Mouse (Mus musculus): ENCODE data around the gene Spata16. TPM values are rescaled to one million over a fixed set of nuclear protein-coding genes. Genes with fewer than 3 reads are reported as not detected.

Spata16 gene
- polyA plus RNA-seq, 1 experiment from 2014 or later: not detected

- Histone ChIP-seq H3K4me2 (ENCODE audit: low read depth, low read length) (peak overlapping the region; percentile 6; the same call in 1 of the 2 replicates), H3K9ac (ENCODE audit: low read depth, low read length) (no peak overlapping the region), H3K4me3 (ENCODE audit: low read length) (no peak overlapping the region), H3K27ac (ENCODE audit: low read length) (no peak overlapping the region), H3K36me3 (ENCODE audit: control insufficient read depth, insufficient read depth, low read length) (no peaks in the 10 kb centered on the region), H3K9me3 (ENCODE audit: control insufficient read depth, low read length) (no peaks in the 10 kb centered on the region), H3K4me1 (ENCODE audit: control insufficient read depth, insufficient read depth, low read length) (no peaks in the 10 kb centered on the region), H3K27me3 (replicated peaks; ENCODE audit: control insufficient read depth, insufficient read depth, low read length) (no peaks in the 10 kb centered on the region)
- WGBS: 56% methylated on average over 22 of the region's 22 CpGs
- no peak for ATAC-seq
Measured at GRCm38 (mm10) chr3:26936897-26937590, 299.6 kb downstream of the Spata16 start.

- Histone ChIP-seq H3K27ac (ENCODE audit: low read length) (no peak overlapping the region), H3K4me2 (ENCODE audit: low read depth, low read length) (no peak overlapping the region), H3K9ac (ENCODE audit: low read depth, low read length) (no peak overlapping the region), H3K4me1 (ENCODE audit: control insufficient read depth, insufficient read depth, low read length) (no peaks in the 10 kb centered on the region), H3K27me3 (replicated peaks; ENCODE audit: control insufficient read depth, insufficient read depth, low read length) (no peaks in the 10 kb centered on the region), H3K4me3 (ENCODE audit: low read length) (no peak overlapping the region), H3K9me3 (ENCODE audit: control insufficient read depth, low read length) (no peaks in the 10 kb centered on the region), H3K36me3 (ENCODE audit: control insufficient read depth, insufficient read depth, low read length) (no peaks in the 10 kb centered on the region)
- no peak for ATAC-seq
- 80% methylated on average over 5 of the region's 5 CpGs for WGBS
Measured at GRCm38 (mm10) chr3:26966776-26967175, 329.4 kb downstream of the Spata16 start.

- H3K4me2 ChIP-seq (ENCODE audit: low read depth, low read length): no peak overlapping the region
- no peaks in the 10 kb centered on the region for H3K36me3 ChIP-seq (ENCODE audit: control insufficient read depth, insufficient read depth, low read length)
- H3K27ac ChIP-seq (ENCODE audit: low read length): no peak overlapping the region
- WGBS: 69% methylated on average over 3 of the region's 3 CpGs
- H3K9me3 ChIP-seq (ENCODE audit: control insufficient read depth, low read length): no peaks in the 10 kb centered on the region
- no peak for ATAC-seq
- no peaks in the 10 kb centered on the region for H3K27me3 ChIP-seq (replicated peaks; ENCODE audit: control insufficient read depth, insufficient read depth, low read length)
- H3K4me1 ChIP-seq (ENCODE audit: control insufficient read depth, insufficient read depth, low read length): no peaks in the 10 kb centered on the region
- no peak overlapping the region for H3K4me3 ChIP-seq (ENCODE audit: low read length)
- H3K9ac ChIP-seq (ENCODE audit: low read depth, low read length): no peak overlapping the region
Measured at GRCm38 (mm10) chr3:26968852-26969513, 331.6 kb downstream of the Spata16 start.

GRCm38 (mm10) chr3:26970529-26970928 is 333.1 kb downstream of the Spata16 start:
- no peak overlapping the region for H3K27ac ChIP-seq (ENCODE audit: low read length)
- ATAC-seq: no peak

GRCm38 (mm10) chr3:26971276-26971675 is 333.9 kb downstream of the Spata16 start:
- no peak overlapping the region for H3K4me2 ChIP-seq (ENCODE audit: low read depth, low read length)
- no peaks in the 10 kb centered on the region for H3K36me3 ChIP-seq (ENCODE audit: control insufficient read depth, insufficient read depth, low read length)
- no peaks in the 10 kb centered on the region for H3K4me1 ChIP-seq (ENCODE audit: control insufficient read depth, insufficient read depth, low read length)
- 29% methylated on average over 1 of the region's 1 CpGs for WGBS
- H3K27me3 ChIP-seq (replicated peaks; ENCODE audit: control insufficient read depth, insufficient read depth, low read length): no peaks in the 10 kb centered on the region
- H3K9ac ChIP-seq (ENCODE audit: low read depth, low read length): no peak overlapping the region
- no peaks in the 10 kb centered on the region for H3K9me3 ChIP-seq (ENCODE audit: control insufficient read depth, low read length)
- ATAC-seq: no peak
- H3K4me3 ChIP-seq (ENCODE audit: low read length): no peak overlapping the region
- H3K27ac ChIP-seq (ENCODE audit: low read length): no peak overlapping the region

More at GRCm38 (mm10) chr3:26970529-26970928, 333.1 kb downstream of the Spata16 start:
- H3K4me2 ChIP-seq (ENCODE audit: low read depth, low read length): no peak overlapping the region
- no peaks in the 10 kb centered on the region for H3K27me3 ChIP-seq (replicated peaks; ENCODE audit: control insufficient read depth, insufficient read depth, low read length)
- H3K9me3 ChIP-seq (ENCODE audit: control insufficient read depth, low read length): no peaks in the 10 kb centered on the region
- 88% methylated on average over 3 of the region's 3 CpGs for WGBS
- no peaks in the 10 kb centered on the region for H3K36me3 ChIP-seq (ENCODE audit: control insufficient read depth, insufficient read depth, low read length)
- H3K4me3 ChIP-seq (ENCODE audit: low read length): no peak overlapping the region
- H3K9ac ChIP-seq (ENCODE audit: low read depth, low read length): no peak overlapping the region
- no peaks in the 10 kb centered on the region for H3K4me1 ChIP-seq (ENCODE audit: control insufficient read depth, insufficient read depth, low read length)

- Histone ChIP-seq H3K27me3 (replicated peaks; ENCODE audit: control insufficient read depth, insufficient read depth, low read length) (no peaks in the 10 kb centered on the region), H3K9ac (ENCODE audit: low read depth, low read length) (no peak overlapping the region), H3K9me3 (ENCODE audit: control insufficient read depth, low read length) (no peaks in the 10 kb centered on the region), H3K4me1 (ENCODE audit: control insufficient read depth, insufficient read depth, low read length) (no peaks in the 10 kb centered on the region), H3K4me3 (ENCODE audit: low read length) (no peak overlapping the region), H3K27ac (ENCODE audit: low read length) (no peak overlapping the region), H3K36me3 (ENCODE audit: control insufficient read depth, insufficient read depth, low read length) (no peaks in the 10 kb centered on the region), H3K4me2 (ENCODE audit: low read depth, low read length) (no peak overlapping the region)
- WGBS: 10% methylated on average over 1 of the region's 1 CpGs
- no peak for ATAC-seq
Measured at GRCm38 (mm10) chr3:26972105-26972504, 334.7 kb downstream of the Spata16 start.

GRCm38 (mm10) chr3:26979603-26980002 is 342.2 kb downstream of the Spata16 start:
- Histone ChIP-seq H3K27ac (ENCODE audit: low read length) (no peak overlapping the region), H3K4me2 (ENCODE audit: low read depth, low read length) (no peak overlapping the region), H3K4me1 (ENCODE audit: control insufficient read depth, insufficient read depth, low read length) (no peaks in the 10 kb centered on the region), H3K4me3 (ENCODE audit: low read length) (no peak overlapping the region), H3K9me3 (ENCODE audit: control insufficient read depth, low read length) (no peaks in the 10 kb centered on the region), H3K27me3 (replicated peaks; ENCODE audit: control insufficient read depth, insufficient read depth, low read length) (no peaks in the 10 kb centered on the region), H3K36me3 (ENCODE audit: control insufficient read depth, insufficient read depth, low read length) (no peaks in the 10 kb centered on the region), H3K9ac (ENCODE audit: low read depth, low read length) (no peak overlapping the region)
- ATAC-seq: no peak
- WGBS: 70% methylated on average over 2 of the region's 2 CpGs

GRCm38 (mm10) chr3:26980371-26980770 is 343.0 kb downstream of the Spata16 start:
- WGBS: 79% methylated on average over 3 of the region's 3 CpGs

GRCm38 (mm10) chr3:26981979-26982623 is 344.7 kb downstream of the Spata16 start:
- no peak overlapping the region for H3K27ac ChIP-seq (ENCODE audit: low read length)
- no peak overlapping the region for H3K9ac ChIP-seq (ENCODE audit: low read depth, low read length)
- no peaks in the 10 kb centered on the region for H3K9me3 ChIP-seq (ENCODE audit: control insufficient read depth, low read length)
- H3K27me3 ChIP-seq (replicated peaks; ENCODE audit: control insufficient read depth, insufficient read depth, low read length): no peaks in the 10 kb centered on the region
- H3K4me2 ChIP-seq (ENCODE audit: low read depth, low read length): no peak overlapping the region
- no peak overlapping the region for H3K4me3 ChIP-seq (ENCODE audit: low read length)
- no peaks in the 10 kb centered on the region for H3K36me3 ChIP-seq (ENCODE audit: control insufficient read depth, insufficient read depth, low read length)
- no peaks in the 10 kb centered on the region for H3K4me1 ChIP-seq (ENCODE audit: control insufficient read depth, insufficient read depth, low read length)
- no peak for ATAC-seq
- WGBS: 73% methylated on average over 6 of the region's 6 CpGs

More at GRCm38 (mm10) chr3:26980371-26980770, 343.0 kb downstream of the Spata16 start:
- Histone ChIP-seq H3K36me3 (ENCODE audit: control insufficient read depth, insufficient read depth, low read length) (no peaks in the 10 kb centered on the region), H3K9ac (ENCODE audit: low read depth, low read length) (no peak overlapping the region), H3K27ac (ENCODE audit: low read length) (no peak overlapping the region), H3K4me3 (ENCODE audit: low read length) (no peak overlapping the region), H3K4me2 (ENCODE audit: low read depth, low read length) (no peak overlapping the region), H3K9me3 (ENCODE audit: control insufficient read depth, low read length) (no peaks in the 10 kb centered on the region), H3K27me3 (replicated peaks; ENCODE audit: control insufficient read depth, insufficient read depth, low read length) (no peaks in the 10 kb centered on the region), H3K4me1 (ENCODE audit: control insufficient read depth, insufficient read depth, low read length) (no peaks in the 10 kb centered on the region)
- ATAC-seq: no peak
